Mouse (Mus musculus): ENCODE measurements at regions not wholly inside any gene's neighbourhood (a gene's known extent, or its start where the extent isn't known, plus 50 kb on each side); places are given as distances from the start of the nearest gene placed in this dataset.

GRCm38 (mm10) chr1:183504103-183504841 is 86.3 kb downstream of the Hhipl2 start:
- no peaks in the 10 kb centered on the region for H3K4me1 ChIP-seq (ENCODE audit: insufficient read depth)
- no peak overlapping the region for H3K27ac ChIP-seq (ENCODE audit: low read depth, low read length)
- no peak overlapping the region for H3K4me2 ChIP-seq (ENCODE audit: low read depth)
- WGBS, result 68% methylated on average over 14 of the region's 14 CpGs
- H3K9me3 ChIP-seq (ENCODE audit: low read length), result no peaks in the 10 kb centered on the region
- no peak overlapping the region for H3K9ac ChIP-seq
- no peak overlapping the region for H3K4me3 ChIP-seq (ENCODE audit: low read depth, low read length)
- no peaks in the 10 kb centered on the region for H3K27me3 ChIP-seq (ENCODE audit: insufficient read depth, low read length)
- ATAC-seq, result no peak
- no peaks in the 10 kb centered on the region for H3K36me3 ChIP-seq (ENCODE audit: insufficient read depth)
- DNase-seq, result no peak
- no peak for TF ChIP-seq CTCF (IDR thresholded peaks at IDR 0.05; ENCODE audit: low read depth)

- TF ChIP-seq CTCF (IDR thresholded peaks at IDR 0.05; ENCODE audit: low read depth), result no peak
- WGBS, result 95% methylated on average over 2 of the region's 2 CpGs
- no peak for DNase-seq
Observed at GRCm38 (mm10) chr1:183507893-183508292, 89.9 kb downstream of the Hhipl2 start.

GRCm38 (mm10) chr1:183510759-183511158 is 92.7 kb downstream of the Hhipl2 start:
- H3K27ac ChIP-seq (ENCODE audit: low read depth, low read length), result no peak overlapping the region
- DNase-seq, result no peak
- no peak for ATAC-seq
- H3K9ac ChIP-seq, result no peak overlapping the region
- TF ChIP-seq CTCF (IDR thresholded peaks at IDR 0.05; ENCODE audit: low read depth), result no peak
- H3K36me3 ChIP-seq (ENCODE audit: insufficient read depth), result no peaks in the 10 kb centered on the region
- H3K4me1 ChIP-seq (ENCODE audit: insufficient read depth), result no peaks in the 10 kb centered on the region
- H3K27me3 ChIP-seq (ENCODE audit: insufficient read depth, low read length), result no peaks in the 10 kb centered on the region
- 88% methylated on average over 10 of the region's 10 CpGs for WGBS
- no peak overlapping the region for H3K4me3 ChIP-seq (ENCODE audit: low read depth, low read length)
- H3K4me2 ChIP-seq (ENCODE audit: low read depth), result no peak overlapping the region
- no peaks in the 10 kb centered on the region for H3K9me3 ChIP-seq (ENCODE audit: low read length)

More at GRCm38 (mm10) chr1:183507893-183508292, 89.9 kb downstream of the Hhipl2 start:
- no peaks in the 10 kb centered on the region for H3K27me3 ChIP-seq (ENCODE audit: insufficient read depth, low read length)
- no peak overlapping the region for H3K9ac ChIP-seq
- ATAC-seq, result no peak
- no peak overlapping the region for H3K4me2 ChIP-seq (ENCODE audit: low read depth)
- no peak overlapping the region for H3K4me3 ChIP-seq (ENCODE audit: low read depth, low read length)
- H3K4me1 ChIP-seq (ENCODE audit: insufficient read depth), result no peaks in the 10 kb centered on the region
- H3K9me3 ChIP-seq (ENCODE audit: low read length), result no peaks in the 10 kb centered on the region
- no peak overlapping the region for H3K27ac ChIP-seq (ENCODE audit: low read depth, low read length)
- no peaks in the 10 kb centered on the region for H3K36me3 ChIP-seq (ENCODE audit: insufficient read depth)

GRCm38 (mm10) chr1:183513876-183514275 is 95.9 kb downstream of the Hhipl2 start:
- no peak for TF ChIP-seq CTCF (IDR thresholded peaks at IDR 0.05; ENCODE audit: low read depth)
- H3K4me3 ChIP-seq (ENCODE audit: low read depth, low read length), result no peak overlapping the region
- no peak overlapping the region for H3K4me2 ChIP-seq (ENCODE audit: low read depth)
- H3K27ac ChIP-seq (ENCODE audit: low read depth, low read length), result no peak overlapping the region
- no peak for ATAC-seq
- no peaks in the 10 kb centered on the region for H3K9me3 ChIP-seq (ENCODE audit: low read length)
- H3K9ac ChIP-seq, result no peak overlapping the region
- H3K4me1 ChIP-seq (ENCODE audit: insufficient read depth), result no peaks in the 10 kb centered on the region
- no peaks in the 10 kb centered on the region for H3K27me3 ChIP-seq (ENCODE audit: insufficient read depth, low read length)
- H3K36me3 ChIP-seq (ENCODE audit: insufficient read depth), result no peaks in the 10 kb centered on the region
- 71% methylated on average over 3 of the region's 3 CpGs for WGBS
- no peak for DNase-seq

GRCm38 (mm10) chr1:183514281-183514983 is 96.4 kb downstream of the Hhipl2 start:
- H3K4me3 ChIP-seq (ENCODE audit: low read depth, low read length), result no peak overlapping the region
- H3K9me3 ChIP-seq (ENCODE audit: low read length), result no peaks in the 10 kb centered on the region
- ATAC-seq, result no peak
- H3K27me3 ChIP-seq (ENCODE audit: insufficient read depth, low read length), result no peaks in the 10 kb centered on the region
- WGBS, result 58% methylated on average over 15 of the region's 15 CpGs
- no peak overlapping the region for H3K4me2 ChIP-seq (ENCODE audit: low read depth)
- TF ChIP-seq CTCF (IDR thresholded peaks at IDR 0.05; ENCODE audit: low read depth), result no peak
- DNase-seq, result no peak
- H3K36me3 ChIP-seq (ENCODE audit: insufficient read depth), result no peaks in the 10 kb centered on the region
- no peaks in the 10 kb centered on the region for H3K4me1 ChIP-seq (ENCODE audit: insufficient read depth)
- H3K9ac ChIP-seq, result no peak overlapping the region
- H3K27ac ChIP-seq (ENCODE audit: low read depth, low read length), result no peak overlapping the region

- H3K27ac ChIP-seq (ENCODE audit: low read depth, low read length), result no peak overlapping the region
- ATAC-seq (no peak), DNase-seq (no peak)
- TF ChIP-seq CTCF (IDR thresholded peaks at IDR 0.05; ENCODE audit: low read depth), result no peak
- no peaks in the 10 kb centered on the region for H3K27me3 ChIP-seq (ENCODE audit: insufficient read depth, low read length)
- H3K4me1 ChIP-seq (ENCODE audit: insufficient read depth), result no peaks in the 10 kb centered on the region
- H3K9me3 ChIP-seq (ENCODE audit: low read length), result no peaks in the 10 kb centered on the region
- H3K4me2 ChIP-seq (ENCODE audit: low read depth), result no peak overlapping the region
- no peak overlapping the region for H3K4me3 ChIP-seq (ENCODE audit: low read depth, low read length)
- no peak overlapping the region for H3K9ac ChIP-seq
- 57% methylated on average over 2 of the region's 2 CpGs for WGBS
- no peaks in the 10 kb centered on the region for H3K36me3 ChIP-seq (ENCODE audit: insufficient read depth)
Observed at GRCm38 (mm10) chr1:183514984-183515287, 96.9 kb downstream of the Hhipl2 start.

- TF ChIP-seq CTCF (IDR thresholded peaks at IDR 0.05; ENCODE audit: low read depth), result no peak; the same call in 1 of the 2 replicates
- Histone ChIP-seq H3K27me3 (ENCODE audit: insufficient read depth, low read length) (no peaks in the 10 kb centered on the region), H3K4me3 (ENCODE audit: low read depth, low read length) (no peak overlapping the region), H3K4me1 (ENCODE audit: insufficient read depth) (no peaks in the 10 kb centered on the region), H3K9me3 (ENCODE audit: low read length) (no peaks in the 10 kb centered on the region), H3K27ac (ENCODE audit: low read depth, low read length) (no peak overlapping the region), H3K36me3 (ENCODE audit: insufficient read depth) (no peaks in the 10 kb centered on the region), H3K4me2 (ENCODE audit: low read depth) (no peak overlapping the region), H3K9ac (no peak overlapping the region)
- ATAC-seq (no peak), DNase-seq (no peak)
- 64% methylated on average over 4 of the region's 4 CpGs for WGBS
Observed at GRCm38 (mm10) chr1:183516167-183516566, 98.2 kb downstream of the Hhipl2 start.

Data from forebrain, postnatal 0 days (tissue).